Mouse (Mus musculus) natural killer cell, adult 2 months (primary cell): Measurements from ENCODE around the gene Ecd.

Experiments used
- DNase-seq, 2 experiments: peaks; one replicate each; pipeline ENCODE4 v3.0.0; 2022; ENCODE audit warnings: low spot score in 2 of 2

Ecd gene

GRCm38 (mm10) chr14:20347991-20348541 is at the start of gene Ecd, which contains the start of gene Fam149b:
Gene Ecd, minus strand, starts transcription at chr14:20348121.
Gene Fam149b, plus strand, starts transcription at chr14:20348162.
- peak; percentile 92 to 94 for DNase-seq

- DNase-seq: no peak
Observed at GRCm38 (mm10) chr14:20397220-20397619, 49.3 kb upstream of the Ecd start.

DNA sequence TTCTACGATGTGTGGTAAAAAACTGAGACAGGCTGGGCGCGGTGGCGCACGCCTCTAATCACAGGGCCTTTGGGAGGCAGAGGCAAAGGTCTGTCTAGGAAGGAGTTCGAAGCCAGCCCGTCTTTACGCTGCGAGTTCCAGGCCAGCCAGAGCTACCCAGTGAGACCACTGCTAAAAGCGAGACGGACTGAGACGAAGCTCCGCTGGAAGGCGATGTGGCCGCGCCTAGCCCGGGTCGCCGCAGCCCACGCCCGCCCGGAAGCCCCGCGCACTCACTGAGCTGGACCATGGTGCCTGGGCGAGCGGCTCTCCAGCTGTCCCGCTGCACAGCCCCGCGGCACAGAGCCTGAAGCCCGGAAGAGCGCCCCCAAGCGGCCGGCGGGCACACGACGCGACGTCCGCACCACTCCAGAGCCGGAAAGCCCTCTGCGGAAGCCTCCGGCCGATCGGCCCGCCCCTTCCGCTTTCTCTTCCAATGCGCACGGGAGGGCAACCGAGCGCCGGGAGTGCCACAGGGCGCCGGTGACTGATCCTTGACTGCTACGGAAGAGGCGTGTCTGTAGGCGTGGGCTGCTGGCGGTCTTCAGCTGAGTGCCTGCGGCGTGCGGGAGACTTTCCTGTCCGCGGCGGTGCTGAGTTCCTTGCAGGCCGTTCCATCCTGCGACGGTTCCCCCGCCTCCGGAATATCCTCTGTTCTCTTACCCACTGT is 45.4 kb upstream of the Ecd start, which contains the start of gene Mrps16:
Gene Mrps16 (minus strand): TSS at position 430 of the 709 bp plus-strand sequence.
- DNase-seq: peak; percentile 91 to 95

- no peak for DNase-seq
Observed at GRCm38 (mm10) chr14:20392326-20392725, 44.4 kb upstream of the Ecd start.

DNA sequence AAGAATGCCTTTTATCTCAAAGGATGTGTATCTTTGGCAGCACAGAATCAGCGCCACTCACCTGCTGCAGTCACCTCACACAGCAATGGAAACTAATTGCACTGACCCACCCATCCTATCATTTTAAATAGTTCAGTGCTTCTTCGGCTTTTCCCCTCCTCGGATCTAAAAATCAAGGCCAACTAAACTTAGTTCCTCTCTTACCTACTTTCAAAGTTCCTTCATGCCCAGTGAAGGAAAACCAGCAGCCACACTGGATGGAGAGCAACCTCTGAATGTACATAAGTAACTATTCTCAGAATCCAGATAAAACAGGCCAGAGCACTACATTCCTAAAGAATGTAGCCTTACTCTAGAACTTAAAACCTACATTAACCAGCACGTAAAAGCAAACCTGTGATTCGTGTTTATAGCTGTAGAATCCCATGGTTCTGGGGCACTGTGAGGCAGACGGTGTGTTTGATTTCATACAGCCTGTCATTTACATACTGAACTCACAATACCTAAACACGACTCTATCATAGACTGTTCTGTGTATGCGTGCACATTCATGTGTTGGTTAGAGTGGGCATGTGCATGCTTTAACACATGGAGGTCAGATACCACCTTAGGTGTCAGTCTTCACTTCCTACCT is 41.6 kb upstream of the Ecd start:
- DNase-seq: no peak

DNA sequence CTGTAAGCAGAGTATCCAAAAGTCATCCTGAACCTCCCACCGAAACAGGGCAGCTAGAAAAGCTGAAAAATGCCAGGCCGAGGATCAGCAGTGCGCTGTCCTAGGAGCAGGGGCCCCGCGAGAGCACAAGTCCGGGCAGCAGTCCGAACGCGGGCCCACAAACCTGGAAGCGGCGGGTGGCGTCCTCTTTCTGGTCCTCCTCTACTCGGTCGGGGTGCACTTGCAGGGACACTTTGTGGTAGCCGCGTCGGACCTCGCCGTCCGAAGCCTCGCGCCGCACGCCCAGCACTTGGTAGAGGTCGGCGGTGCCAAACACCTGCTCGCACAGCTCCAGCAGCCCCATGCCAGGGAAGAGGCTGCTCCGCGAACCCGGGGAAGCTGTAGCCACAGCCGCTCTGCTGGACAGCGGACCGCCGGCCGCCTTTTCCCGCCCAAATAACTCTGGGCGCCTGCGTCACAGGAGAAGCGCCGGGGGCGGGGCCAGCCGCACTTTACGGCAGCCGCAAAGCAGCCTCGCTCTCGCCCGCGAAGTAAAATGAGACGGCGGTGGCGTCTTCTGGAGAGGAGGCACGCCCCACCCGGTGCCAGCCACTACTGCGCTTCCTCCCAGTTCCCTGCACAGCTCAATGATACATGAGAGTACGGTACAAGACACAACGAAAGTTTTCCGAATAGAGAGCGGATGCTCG is 40.7 kb upstream of the Ecd start, which contains the start of gene Dnajc9:
Gene Dnajc9 (minus strand): TSS at position 470 of the 689 bp plus-strand sequence.
- peak; percentile 87 to 89 for DNase-seq

DNA sequence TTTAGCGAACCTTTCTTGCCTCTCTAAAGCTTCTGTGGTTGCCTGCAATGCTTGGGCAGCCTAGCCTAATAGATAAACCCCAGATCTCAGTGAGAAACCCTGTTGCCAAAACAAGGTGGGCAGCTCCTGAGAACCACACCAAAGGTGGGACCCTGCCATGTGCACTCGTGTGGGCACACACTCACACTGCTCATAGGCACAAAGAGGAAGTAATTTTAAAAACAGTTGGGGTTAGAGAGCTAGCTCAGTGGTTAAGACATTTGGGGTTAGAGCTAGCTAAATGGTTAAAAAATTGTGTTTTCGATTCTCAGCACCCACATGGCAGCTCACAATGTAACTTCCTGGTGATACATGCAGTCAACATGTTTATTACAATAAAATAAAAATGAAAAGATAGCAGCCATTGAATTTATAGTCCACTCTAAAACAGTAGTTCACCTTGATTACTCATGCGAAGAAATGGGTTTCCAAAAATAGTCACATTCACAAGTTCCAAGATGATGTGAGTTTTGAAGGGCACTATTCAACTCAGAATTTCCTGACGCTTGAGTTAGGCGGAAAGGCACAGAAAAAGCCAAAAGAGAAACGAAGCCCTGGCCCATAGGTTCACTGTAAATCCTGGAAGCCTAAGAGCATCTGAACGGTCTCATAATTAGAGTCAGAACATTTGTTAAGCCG is 32.0 kb upstream of the Ecd start:
- DNase-seq: peak in 1 of 2 experiments; percentile 66

DNA sequence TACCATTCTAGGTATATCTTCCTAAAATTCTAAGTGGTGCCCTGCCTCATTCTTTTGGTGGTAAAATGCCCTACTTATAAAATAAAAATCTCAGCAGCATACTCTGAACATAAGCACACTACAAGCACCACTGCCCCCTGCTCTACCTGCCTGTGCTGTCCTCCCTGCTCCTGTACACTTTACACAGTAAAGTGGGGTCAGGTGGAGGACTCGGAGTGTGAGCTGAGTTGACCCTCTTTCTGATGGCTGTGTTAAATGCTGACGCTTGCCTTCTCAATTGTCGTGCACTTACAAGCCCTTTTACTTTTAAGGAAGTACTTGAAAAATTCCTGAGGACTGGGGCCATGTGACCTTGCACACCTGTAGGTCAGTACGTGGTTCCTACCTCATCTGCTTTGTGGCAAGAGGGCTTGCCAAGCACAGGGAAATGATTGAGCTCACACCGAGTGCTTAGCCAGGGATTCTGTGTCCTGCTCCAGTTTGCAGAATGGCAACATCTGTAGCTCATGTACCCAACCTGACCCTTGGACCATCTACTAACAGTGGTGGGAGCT is 31.2 kb upstream of the Ecd start:
- DNase-seq: peak in 1 of 2 experiments; percentile 47

DNA sequence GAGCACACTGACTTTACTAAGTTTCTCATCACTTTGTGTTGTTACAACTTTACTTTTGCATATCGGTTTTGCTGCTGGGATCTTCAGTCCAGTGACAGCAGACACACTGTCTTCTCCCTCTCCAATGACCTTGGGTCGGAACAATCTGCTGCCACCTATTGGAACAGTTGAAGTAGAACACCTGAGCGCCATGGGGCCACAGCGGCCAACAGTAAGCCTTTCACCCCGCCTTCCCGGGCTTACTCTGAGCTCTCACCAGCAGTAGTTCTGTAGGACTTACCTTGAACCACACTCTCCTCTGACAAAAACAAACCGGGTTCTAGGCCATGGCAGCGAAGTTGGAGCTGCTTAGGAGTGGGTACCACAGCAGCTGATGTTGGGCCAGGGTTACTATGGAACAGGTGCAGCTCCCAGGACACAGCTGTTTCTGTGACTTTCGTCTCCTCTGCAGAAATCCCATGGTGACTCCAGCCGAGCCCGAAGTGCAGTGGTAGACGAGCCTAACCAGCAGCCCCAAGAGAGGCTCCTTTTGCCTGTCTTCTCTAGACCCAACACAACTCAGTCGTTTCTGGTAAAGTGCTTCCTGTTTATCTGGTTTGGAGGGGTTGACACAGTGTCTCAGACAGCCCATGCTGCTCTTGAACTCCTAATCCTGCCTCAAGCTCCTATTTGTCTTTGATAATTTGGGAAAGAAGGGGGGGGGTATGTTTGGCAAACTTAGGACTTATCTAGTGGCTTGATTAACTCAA is 30.6 kb upstream of the Ecd start:
- peak; percentile 56 to 74 for DNase-seq

DNA sequence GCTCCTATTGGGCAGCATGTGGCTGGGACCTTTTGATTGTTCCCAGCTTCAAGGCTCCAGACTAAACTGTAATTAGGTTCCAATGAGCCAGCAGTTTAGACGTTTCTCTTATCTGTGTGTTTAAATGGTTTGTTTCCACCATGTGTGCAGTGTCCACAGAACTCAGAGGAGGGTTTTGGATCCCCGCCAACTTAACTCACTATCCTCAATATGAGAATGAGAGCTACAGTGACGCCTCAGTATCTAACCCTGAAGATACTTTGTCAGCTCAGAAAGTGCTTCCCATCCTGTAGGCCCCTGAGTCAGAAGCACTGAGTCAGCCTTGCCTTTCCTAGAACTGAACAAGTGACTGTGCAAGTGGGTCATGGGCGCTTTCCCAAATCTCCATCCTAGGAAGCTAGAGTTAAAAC is 29.2 kb upstream of the Ecd start:
- DNase-seq: no peak

- no peak for DNase-seq
Observed at GRCm38 (mm10) chr14:20371854-20372253, 23.9 kb upstream of the Ecd start.

GRCm38 (mm10) chr14:20370798-20371197 is 22.9 kb upstream of the Ecd start:
- peak in 1 of 2 experiments; percentile 36 for DNase-seq

DNA sequence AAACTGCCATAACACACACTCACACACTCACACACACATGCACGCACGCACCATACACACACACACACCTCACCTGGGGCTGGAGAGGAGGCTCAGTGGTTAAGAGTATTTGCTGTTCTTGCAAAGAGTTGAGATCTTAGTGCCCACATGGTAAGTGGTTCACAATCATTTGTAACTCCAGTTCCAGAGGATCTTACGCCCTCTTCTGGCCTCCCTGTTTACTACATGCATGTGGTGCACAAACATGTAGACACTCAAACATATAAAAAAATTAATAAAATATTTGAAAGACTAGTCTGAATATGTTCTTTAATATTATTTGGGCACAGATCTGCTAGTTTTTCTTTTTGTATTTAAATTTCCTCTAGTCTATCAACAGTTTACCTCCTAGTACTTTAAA is 20.4 kb upstream of the Ecd start:
- DNase-seq: no peak

DNA sequence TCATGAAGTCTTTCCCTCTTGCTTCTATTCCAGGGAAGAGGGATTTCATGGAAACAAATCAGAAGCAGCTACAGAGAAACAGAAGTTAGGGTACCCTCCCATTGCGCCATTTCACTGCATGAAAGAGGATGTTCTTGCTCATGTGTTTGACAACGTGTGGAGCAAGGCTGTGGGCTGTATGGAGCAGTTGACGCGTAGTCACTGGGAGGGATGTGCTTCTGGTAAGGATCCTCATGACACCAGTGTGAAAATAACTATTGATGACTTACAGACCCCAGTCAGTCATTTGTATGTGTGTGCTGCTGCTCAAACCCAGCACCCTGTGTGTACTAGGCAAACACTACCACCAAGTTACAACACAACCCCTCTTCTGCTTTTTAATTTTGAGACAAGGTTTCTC is 15.3 kb upstream of the Ecd start:
- no peak for DNase-seq

GRCm38 (mm10) chr14:20347441-20347990 is 405 bp downstream of the Ecd start:
- DNase-seq: no peak

GRCm38 (mm10) chr14:20345885-20346284 is 2.0 kb downstream of the Ecd start:
- DNase-seq: no peak

DNA sequence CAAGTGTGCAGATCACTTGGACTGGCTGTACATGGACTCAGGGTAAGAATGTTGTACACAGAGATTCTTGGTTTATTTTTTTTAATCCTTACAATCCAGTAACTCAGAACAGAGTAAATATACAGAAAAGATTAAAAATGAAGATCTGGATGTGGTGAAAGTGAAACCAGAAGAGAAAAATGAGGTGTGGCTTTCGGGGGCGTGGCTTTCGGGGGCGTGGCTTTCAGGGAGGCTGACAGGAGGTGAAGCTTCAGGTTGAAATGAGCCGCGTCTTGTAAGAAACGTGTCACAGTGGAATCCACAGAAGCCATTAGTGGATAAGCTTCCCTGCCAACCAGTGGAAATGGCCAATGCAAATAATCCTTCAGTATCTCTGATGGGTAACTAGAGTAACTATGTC is 7.1 kb downstream of the Ecd start:
- DNase-seq: peak in 1 of 2 experiments; percentile 35

DNA sequence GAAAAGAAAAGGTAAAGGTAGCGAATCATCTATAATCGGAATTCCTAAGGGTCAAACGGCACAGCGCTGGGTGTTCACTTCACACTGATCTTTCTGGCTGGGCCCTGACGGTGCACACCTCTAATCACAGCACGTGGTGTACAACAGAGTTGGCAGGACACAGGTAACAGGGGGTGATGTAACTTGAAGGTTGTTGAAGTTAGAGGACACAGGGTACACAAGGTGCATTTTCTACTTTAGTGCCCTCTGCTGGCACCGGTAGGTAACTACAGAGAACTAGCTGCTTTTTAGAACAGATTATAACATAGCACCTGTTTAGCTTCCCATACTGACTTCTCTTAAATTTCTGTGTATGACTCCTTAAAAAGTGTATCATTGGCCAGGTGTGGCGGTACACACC is 7.8 kb downstream of the Ecd start:
- DNase-seq: peak in 1 of 2 experiments; percentile 51

DNA sequence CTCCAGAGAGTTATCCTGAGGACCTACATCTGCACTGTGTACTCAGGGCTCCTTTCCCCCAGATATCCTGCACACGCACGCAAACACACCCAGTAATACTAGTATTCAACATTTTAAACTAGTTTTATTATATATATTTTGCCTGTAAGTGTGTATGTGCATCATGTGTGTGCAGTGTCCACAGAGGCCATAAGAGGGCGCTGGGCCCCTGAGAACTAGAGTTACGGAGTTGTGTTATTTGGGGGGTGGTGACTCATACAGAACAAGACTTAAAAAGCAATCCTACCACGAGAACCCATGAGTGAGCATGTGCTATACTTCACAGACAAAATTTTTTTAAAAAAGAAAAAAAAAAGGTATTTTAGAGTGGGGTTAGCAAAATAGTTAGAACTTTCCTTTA is 8.5 kb downstream of the Ecd start:
- DNase-seq: no peak

- no peak for DNase-seq
Observed at GRCm38 (mm10) chr14:20331316-20331715, 16.6 kb downstream of the Ecd start.
